Mouse (Mus musculus) testis, postnatal 10 days (tissue): ENCODE results near the gene Gtf2f1.
"Not testable (repeated sequence)": the region's sequence is repeated elsewhere in the genome, so short reads cannot be mapped to it uniquely, and the experiment has no call there.

Experiments
- DNase-seq: peaks from one replicate; pipeline ENCODE4 v3.0.0; 2021; ENCODE audit warnings: low spot score

Gtf2f1 gene

GRCm38 (mm10) chr17:57011236-57012141 is at the start of gene Gtf2f1, which contains the start of gene Gm17949:
Gene Gtf2f1, minus strand, starts transcription at chr17:57011288.
Gene Gm17949, plus strand, starts transcription at chr17:57011469.
- peak; percentile 95 for DNase-seq

GRCm38 (mm10) chr17:57060231-57060801 is 49.2 kb upstream of the Gtf2f1 start:
- peak; percentile 95 for DNase-seq

GRCm38 (mm10) chr17:57059486-57059977 is 48.4 kb upstream of the Gtf2f1 start, which contains the start of gene Slc25a23:
Gene Slc25a23, minus strand, starts transcription at chr17:57059863.
- peak; percentile 86 for DNase-seq

- peak; percentile 63 for DNase-seq
Measured at GRCm38 (mm10) chr17:57058891-57059485, 47.9 kb upstream of the Gtf2f1 start, which contains the start of gene Crb3. Gene Crb3, plus strand, starts transcription at chr17:57059105.

GRCm38 (mm10) chr17:57056246-57056645 is 45.2 kb upstream of the Gtf2f1 start:
- DNase-seq, result no peak

GRCm38 (mm10) chr17:57051679-57052078 is 40.6 kb upstream of the Gtf2f1 start:
- DNase-seq, result not testable (repeated sequence)

- DNase-seq, result no peak
Measured at GRCm38 (mm10) chr17:57048816-57049215, 37.7 kb upstream of the Gtf2f1 start.

GRCm38 (mm10) chr17:57047406-57047805 is 36.3 kb upstream of the Gtf2f1 start:
- DNase-seq, result peak; percentile 73

GRCm38 (mm10) chr17:57041554-57041953 is 30.5 kb upstream of the Gtf2f1 start, which contains the start of gene Slc25a41:
Gene Slc25a41, minus strand, starts transcription at chr17:57041654.
- DNase-seq, result no peak

- DNase-seq, result no peak
Measured at GRCm38 (mm10) chr17:57038978-57039377, 27.9 kb upstream of the Gtf2f1 start.

- no peak for DNase-seq
Measured at GRCm38 (mm10) chr17:57032854-57033253, 21.8 kb upstream of the Gtf2f1 start.

GRCm38 (mm10) chr17:57031661-57032420 is 20.8 kb upstream of the Gtf2f1 start:
- peak; percentile 99 for DNase-seq

GRCm38 (mm10) chr17:57030931-57031660 is 20.0 kb upstream of the Gtf2f1 start, which contains the start of gene Khsrp:
Gene Khsrp, minus strand, starts transcription at chr17:57031522.
- peak; percentile 96 for DNase-seq

GRCm38 (mm10) chr17:57029691-57030090 is 18.6 kb upstream of the Gtf2f1 start:
- no peak for DNase-seq

GRCm38 (mm10) chr17:57027471-57027870 is 16.4 kb upstream of the Gtf2f1 start:
- DNase-seq, result no peak

- no peak for DNase-seq
Measured at GRCm38 (mm10) chr17:57020960-57021359, 9.9 kb upstream of the Gtf2f1 start.

- no peak for DNase-seq
Measured at GRCm38 (mm10) chr17:57019693-57020092, 8.6 kb upstream of the Gtf2f1 start.

- DNase-seq, result no peak
Measured at GRCm38 (mm10) chr17:57012245-57012795, 1.2 kb upstream of the Gtf2f1 start.

GRCm38 (mm10) chr17:57010911-57011235 is 215 bp downstream of the Gtf2f1 start:
- DNase-seq, result no peak

- no peak for DNase-seq
Measured at GRCm38 (mm10) chr17:57007137-57007905, 3.8 kb downstream of the Gtf2f1 start.
